Mouse (Mus musculus): Measurements from ENCODE around the gene Galnt10. TPM values are rescaled to one million over a fixed set of nuclear protein-coding genes. Genes with fewer than 3 reads are reported as not detected.

Galnt10 gene
- total and polyA plus RNA-seq, 3 experiments, result 0.07 to 0.85 TPM; not detected in 1

DNA sequence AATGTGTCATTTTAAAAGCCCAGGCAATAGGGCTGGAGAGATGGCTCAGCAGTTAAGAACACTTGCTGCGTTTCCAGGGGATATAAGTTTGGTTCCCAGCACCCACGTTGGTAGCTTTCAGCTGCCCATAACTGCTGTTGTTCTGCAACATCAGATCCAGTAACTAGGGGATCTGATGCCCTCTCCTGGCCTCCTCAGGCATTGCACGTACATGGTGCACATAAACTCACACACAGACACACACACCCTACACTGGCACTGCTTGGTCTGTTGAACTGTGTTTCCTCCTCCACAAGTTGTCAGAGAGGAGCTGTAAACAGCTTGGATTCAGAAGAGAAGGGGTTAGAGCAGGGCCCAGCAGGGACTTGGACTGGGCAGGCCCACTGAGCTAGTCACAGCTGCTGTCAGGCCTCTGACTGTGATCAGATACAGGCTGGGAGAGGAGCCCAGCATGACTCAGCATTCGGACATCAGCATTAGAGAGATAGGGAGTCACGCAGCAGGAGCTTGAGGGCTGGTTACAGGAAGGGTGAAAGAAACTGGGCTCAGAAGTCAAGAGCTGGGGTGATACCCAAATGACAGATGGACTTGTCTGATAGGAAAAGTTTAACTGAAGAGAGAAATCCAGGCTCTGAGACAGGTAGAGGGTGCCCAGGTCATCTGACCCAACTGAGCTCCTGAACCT is 62.0 kb downstream of the Galnt10 start:
- Histone ChIP-seq H3K27me3 (replicated peaks) (peaks cover 59% of the 10 kb centered on the region), H3K36me3 (replicated peaks in 1 of 2; ENCODE audit: control insufficient read depth in 1 of 2, insufficient read depth in 1 of 2, low read length in 1 of 2) (no peaks in the 10 kb centered on the region), H3K9ac (ENCODE audit: insufficient read depth, low read depth) (no peak overlapping the region), H3K27ac (ENCODE audit: insufficient read depth, low read depth) (no peak overlapping the region), H3K79me2 (replicated peaks; ENCODE audit: control insufficient read depth, extremely low read depth, insufficient read depth, poor library complexity, severe bottlenecking) (no peaks in the 10 kb centered on the region), H3K9me3 (replicated peaks; ENCODE audit: low read length) (peaks cover 13% of the 10 kb centered on the region), H3K4me1 (ENCODE audit: control insufficient read depth in 1 of 2, insufficient read depth in 2 of 2) (no peaks in the 10 kb centered on the region), H3K4me2 (ENCODE audit: insufficient read depth, low read depth, poor library complexity, severe bottlenecking) (no peak overlapping the region), H3K4me3 (replicated peaks in 1 of 3; ENCODE audit: low read depth in 2 of 3, low read length in 2 of 3, poor library complexity in 1 of 3) (no peak overlapping the region)
- dilution Hi-C loops (cut with MboI; ENCODE audit: extremely low pct_ligation_motif_present, extremely low pct_unique_long_range_greater_than_20kb, low sequenced_read_pairs), result no loop called here
- TF ChIP-seq CHD2 (IDR thresholded peaks at IDR 0.05; ENCODE audit: low read length), result no peak
- TF ChIP-seq KAT2A (IDR thresholded peaks at IDR 0.05; ENCODE audit: insufficient replicate concordance, low read length), result no peak
- peak in 1 of 2 experiments; percentile 29; a peak in 3 of 4 replicates for TF ChIP-seq CTCF (conservative IDR thresholded peaks at IDR 0.05 in 1 of 2, IDR thresholded peaks at IDR 0.05 in 1 of 2; ENCODE audit: low read depth in 2 of 2, low read length in 2 of 2)
- no peak for TF ChIP-seq CHD1 (IDR thresholded peaks at IDR 0.05; ENCODE audit: low read depth, low read length)
- TF ChIP-seq ZMIZ1 (IDR thresholded peaks at IDR 0.05; ENCODE audit: low read depth, low read length), result no peak
- no peak for TF ChIP-seq SMC3 (IDR thresholded peaks at IDR 0.05; ENCODE audit: low read depth, low read length)
- TF ChIP-seq NELFE (IDR thresholded peaks at IDR 0.05; ENCODE audit: low read depth, low read length), result no peak
- no peak for TF ChIP-seq ZKSCAN1 (IDR thresholded peaks at IDR 0.05; ENCODE audit: borderline replicate concordance, low read depth, low read length)
- TF ChIP-seq USF2 (conservative IDR thresholded peaks at IDR 0.05; ENCODE audit: low read depth, low read length), result no peak
- DNase-seq (ENCODE audit: extremely low read depth), result no peak
- in situ Hi-C loops (cut with MboI; ENCODE audit: low pct_ligation_motif_present, low pct_unique_long_range_greater_than_20kb, low sequenced_read_pairs), result no loop called here

DNA sequence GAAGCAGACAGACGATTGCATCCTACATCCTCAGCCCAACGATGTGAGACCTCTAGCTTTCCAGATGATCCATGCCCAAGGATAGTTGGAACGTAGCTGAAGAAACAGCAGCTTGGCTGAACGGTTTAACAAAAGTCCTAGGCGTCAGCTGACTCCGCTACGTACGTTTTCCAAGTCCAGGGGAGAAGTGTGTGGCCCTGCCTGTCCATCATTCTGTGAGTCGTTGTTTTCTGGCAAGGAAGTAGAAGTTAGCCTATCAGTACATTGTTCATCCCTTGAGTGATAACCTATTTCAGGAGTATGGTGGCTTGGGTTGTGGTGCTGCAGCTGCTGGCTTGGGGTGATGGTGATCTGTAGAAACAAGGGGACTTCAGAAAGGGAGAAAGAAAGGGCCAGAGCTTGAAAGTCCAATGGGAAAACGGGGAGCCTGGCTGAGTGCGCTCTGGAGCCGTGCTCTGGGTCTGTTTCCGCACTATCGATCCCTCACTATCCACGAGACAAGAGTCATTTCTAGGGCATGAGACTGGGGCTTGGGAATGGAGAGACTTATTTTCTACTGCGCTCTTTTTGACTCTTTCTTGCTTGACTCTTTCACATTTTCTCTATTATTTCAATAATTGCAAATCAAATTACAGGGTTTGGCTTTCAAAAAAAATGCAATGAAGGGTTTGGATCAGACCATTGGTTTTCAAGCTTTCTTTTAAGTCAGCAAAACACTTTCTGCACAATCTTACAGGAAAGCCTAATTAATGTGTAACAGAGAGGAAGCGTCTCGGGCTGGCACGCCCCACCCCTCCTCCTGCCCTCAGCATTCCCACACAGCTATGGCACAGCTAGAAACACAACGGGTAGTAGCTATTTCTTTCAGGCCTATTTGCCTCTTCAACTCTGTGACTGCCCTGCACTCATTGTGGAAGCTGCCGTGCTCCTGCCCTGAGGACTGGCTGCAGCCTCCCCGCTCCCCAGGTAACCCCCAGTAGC is 63.2 kb downstream of the Galnt10 start:
- H3K27me3 ChIP-seq (replicated peaks), result peaks cover 61% of the 10 kb centered on the region
- dilution Hi-C loops (cut with MboI; ENCODE audit: extremely low pct_ligation_motif_present, extremely low pct_unique_long_range_greater_than_20kb, low sequenced_read_pairs), result no loop called here
- H3K79me2 ChIP-seq (replicated peaks; ENCODE audit: control insufficient read depth, extremely low read depth, insufficient read depth, poor library complexity, severe bottlenecking), result no peaks in the 10 kb centered on the region
- no peak for DNase-seq (ENCODE audit: extremely low read depth)
- H3K9me3 ChIP-seq (replicated peaks; ENCODE audit: low read length), result peaks cover 13% of the 10 kb centered on the region
- no peak overlapping the region for H3K9ac ChIP-seq (ENCODE audit: insufficient read depth, low read depth)
- no peaks in the 10 kb centered on the region for H3K4me1 ChIP-seq (ENCODE audit: control insufficient read depth in 1 of 2, insufficient read depth in 2 of 2)
- TF ChIP-seq ZMIZ1 (IDR thresholded peaks at IDR 0.05; ENCODE audit: low read depth, low read length), result no peak
- TF ChIP-seq ETS1 (conservative IDR thresholded peaks at IDR 0.05; ENCODE audit: low read depth, low read length), result no peak
- no peak for TF ChIP-seq SMC3 (IDR thresholded peaks at IDR 0.05; ENCODE audit: low read depth, low read length)
- TF ChIP-seq POLR2A (IDR thresholded peaks at IDR 0.05; ENCODE audit: low read depth, low read length), result no peak
- TF ChIP-seq ZNF384 (IDR thresholded peaks at IDR 0.05; ENCODE audit: low read depth, low read length), result no peak
- no peak overlapping the region for H3K4me2 ChIP-seq (ENCODE audit: insufficient read depth, low read depth, poor library complexity, severe bottlenecking)
- H3K4me3 ChIP-seq (replicated peaks in 1 of 3; ENCODE audit: low read depth in 2 of 3, low read length in 2 of 3, poor library complexity in 1 of 3), result no peak overlapping the region
- in situ Hi-C loops (cut with MboI; ENCODE audit: low pct_ligation_motif_present, low pct_unique_long_range_greater_than_20kb, low sequenced_read_pairs), result no loop called here
- no peak overlapping the region for H3K27ac ChIP-seq (ENCODE audit: insufficient read depth, low read depth)
- H3K36me3 ChIP-seq (replicated peaks in 1 of 2; ENCODE audit: control insufficient read depth in 1 of 2, insufficient read depth in 1 of 2, low read length in 1 of 2), result no peaks in the 10 kb centered on the region
